Mouse (Mus musculus): ENCODE data around the gene Dnase2a.

DNA sequence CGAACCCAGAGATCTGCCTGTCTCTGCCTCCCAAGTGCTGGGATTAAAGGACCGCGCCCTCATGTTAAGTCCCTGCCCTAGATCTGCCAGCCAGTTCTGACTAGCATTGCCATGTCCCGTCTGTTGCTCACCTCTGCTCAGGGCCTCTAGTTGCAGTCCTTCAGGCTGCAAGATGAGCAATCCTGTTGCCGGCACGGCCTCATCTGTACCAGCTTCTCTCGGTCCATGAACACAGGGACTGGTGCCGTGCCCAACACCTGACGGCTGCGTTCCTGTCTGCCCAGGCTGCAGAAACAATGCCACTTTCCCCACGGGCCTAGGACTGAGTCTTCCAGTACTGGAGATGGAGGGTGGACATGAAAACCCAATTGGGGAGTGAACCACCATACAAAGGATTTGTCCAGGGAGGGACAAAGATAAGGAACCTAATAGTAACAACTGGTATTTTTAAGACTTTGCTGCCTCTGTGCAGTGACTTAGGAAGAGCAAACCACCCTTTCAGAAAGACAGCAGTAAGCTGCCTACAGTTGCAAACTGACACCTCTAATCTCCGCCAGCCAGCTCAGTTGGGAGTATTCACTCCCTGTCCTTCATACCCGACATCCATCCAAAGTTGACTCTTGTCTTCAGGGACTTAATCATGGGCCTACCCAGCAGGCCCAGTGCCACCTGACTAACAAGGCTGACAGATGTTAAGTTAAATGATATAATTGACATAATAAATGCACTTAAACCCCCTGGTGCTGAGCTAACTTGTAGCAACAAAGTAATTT, 59.4 kb downstream of the Dnase2a start:
- TF ChIP-seq CTCF (IDR thresholded peaks at IDR 0.05; ENCODE audit: low read depth) = no peak
- no peak for TF ChIP-seq EP300 (IDR thresholded peaks at IDR 0.05; ENCODE audit: low read depth)

Measured in liver, embryonic 14.5 days (tissue).